Mouse (Mus musculus) heart, postnatal 4 days (tissue): ENCODE results near the gene Gnas. TPM values are rescaled to one million over a fixed set of nuclear protein-coding genes. Genes with fewer than 3 reads are reported as not detected.
"Not testable (repeated sequence)": the region's sequence is repeated elsewhere in the genome, so short reads cannot be mapped to it uniquely, and the experiment has no call there.

ENCODE experiments used
- DNase-seq: peaks from one replicate; pipeline ENCODE4 v3.0.0; 2021
- total RNA-seq, 2 experiments: library from RNA; stranded (reverse); gene quantifications; 2 replicates each; pipeline ENCODE4 v1.2.3; 2021

Gnas gene
- total RNA-seq, 2 experiments from 2014 or later = 1,794 to 1,822 TPM

GRCm38 (mm10) chr2:174328926-174329662 lies 45.0 kb downstream of the Gnas start:
- DNase-seq = peak; percentile 42

DNA sequence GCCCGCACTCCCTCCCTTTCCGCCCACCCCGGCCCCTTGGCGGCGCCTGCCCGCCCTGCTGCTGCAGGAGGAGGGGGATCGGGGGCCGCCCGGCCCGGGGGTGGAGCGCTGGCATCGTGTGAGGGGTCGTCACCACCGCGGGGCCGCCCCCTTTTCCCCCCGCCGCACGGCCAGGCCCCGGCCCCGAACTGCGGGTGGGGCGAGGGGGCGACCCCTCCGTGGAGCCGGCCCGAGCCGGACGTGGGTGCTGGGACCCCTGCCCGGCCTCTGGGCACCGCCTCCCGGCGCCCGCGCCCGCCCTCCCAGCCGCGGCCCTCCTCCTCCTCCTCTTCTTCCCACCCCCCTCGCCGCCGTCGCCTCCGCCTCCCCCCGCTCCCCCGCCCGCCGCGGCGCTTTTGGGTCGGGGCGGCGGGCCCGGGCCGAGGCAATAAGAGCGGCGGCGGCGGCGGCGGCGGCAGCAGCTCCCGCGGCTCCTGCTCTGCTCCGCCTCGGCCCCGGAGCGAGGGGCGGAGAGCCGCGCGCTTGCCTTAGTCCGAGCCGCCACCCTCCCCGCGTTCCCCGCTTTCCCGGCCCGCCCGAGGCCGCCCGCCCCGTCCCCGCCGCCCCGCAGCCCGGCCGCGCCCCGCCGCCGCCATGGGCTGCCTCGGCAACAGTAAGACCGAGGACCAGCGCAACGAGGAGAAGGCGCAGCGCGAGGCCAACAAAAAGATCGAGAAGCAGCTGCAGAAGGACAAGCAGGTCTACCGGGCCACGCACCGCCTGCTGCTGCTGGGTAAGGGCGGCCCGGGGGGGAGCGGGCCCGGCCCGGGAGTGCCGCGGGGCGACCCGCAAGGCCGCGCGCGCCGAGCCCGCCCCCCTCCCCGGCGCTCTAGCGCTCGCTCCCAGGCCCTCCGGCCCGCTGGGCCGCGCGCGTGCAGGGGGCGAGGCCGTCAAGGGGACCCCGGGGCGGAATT lies 45.8 kb downstream of the Gnas start:
- peak; percentile 90 for DNase-seq

DNA sequence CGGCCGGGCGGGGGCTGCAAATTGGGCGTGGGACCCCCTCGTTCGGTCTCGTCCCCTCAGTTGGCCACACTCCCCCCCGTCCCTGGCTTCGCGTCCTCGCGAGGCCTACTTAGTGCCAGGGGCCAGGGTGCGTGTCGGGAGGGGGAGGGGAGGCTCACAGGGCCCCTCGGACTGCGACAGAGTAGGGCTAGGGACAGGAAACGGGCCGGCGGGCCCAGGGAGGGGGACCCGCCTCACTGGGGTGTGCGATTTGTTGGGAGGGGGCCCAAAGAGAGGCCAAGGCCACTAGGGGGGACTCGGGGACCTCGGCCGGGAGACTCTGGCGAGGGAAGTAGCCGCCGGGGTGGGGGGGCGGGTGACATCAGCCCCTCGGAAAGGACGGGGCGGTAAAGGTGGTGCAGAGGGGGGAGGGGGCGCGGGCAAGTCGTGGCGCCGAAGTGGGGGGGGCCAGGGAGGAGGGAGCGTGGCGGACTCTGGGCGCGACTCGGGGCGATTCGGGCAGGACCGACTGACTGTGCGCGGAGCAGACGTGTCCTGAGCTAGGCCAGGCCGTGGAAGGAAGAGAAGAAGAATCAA lies 46.6 kb downstream of the Gnas start:
- peak; percentile 87 for DNase-seq

DNA sequence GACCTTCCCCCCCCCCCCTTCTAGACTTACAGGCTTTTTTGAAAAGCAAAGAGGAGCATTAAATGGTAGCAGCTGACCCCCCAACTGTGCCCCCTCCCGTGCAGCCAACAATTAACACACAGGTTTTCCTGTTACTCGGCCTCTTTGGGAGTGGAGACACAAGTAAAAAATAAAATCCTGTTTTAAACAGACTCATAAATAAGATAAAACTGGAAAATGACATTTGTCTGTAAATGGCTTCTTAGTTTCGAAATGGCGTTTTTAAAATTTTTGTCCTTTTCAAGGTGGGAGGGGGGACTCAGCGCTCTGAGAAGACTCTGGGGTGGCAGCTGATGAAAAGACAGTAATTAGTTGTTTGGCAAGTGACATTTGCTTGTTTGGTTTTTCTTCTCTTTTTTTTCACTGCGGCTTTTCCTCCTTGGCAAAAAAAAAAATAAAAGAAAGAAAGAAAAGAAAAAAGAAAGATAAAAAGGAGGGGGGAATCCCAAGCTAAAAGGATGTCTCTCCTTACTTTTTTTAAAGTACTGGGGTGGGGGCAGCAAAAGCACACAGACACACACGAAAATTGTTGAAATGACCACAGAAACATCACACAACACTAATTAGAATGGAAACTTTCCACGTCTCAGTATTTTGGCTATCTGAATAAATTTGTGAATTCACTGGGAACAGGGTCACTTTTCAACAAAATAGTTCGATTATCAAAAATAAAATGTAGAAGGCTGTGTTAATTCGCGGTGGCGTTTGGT lies 47.3 kb downstream of the Gnas start:
- no peak for DNase-seq

DNA sequence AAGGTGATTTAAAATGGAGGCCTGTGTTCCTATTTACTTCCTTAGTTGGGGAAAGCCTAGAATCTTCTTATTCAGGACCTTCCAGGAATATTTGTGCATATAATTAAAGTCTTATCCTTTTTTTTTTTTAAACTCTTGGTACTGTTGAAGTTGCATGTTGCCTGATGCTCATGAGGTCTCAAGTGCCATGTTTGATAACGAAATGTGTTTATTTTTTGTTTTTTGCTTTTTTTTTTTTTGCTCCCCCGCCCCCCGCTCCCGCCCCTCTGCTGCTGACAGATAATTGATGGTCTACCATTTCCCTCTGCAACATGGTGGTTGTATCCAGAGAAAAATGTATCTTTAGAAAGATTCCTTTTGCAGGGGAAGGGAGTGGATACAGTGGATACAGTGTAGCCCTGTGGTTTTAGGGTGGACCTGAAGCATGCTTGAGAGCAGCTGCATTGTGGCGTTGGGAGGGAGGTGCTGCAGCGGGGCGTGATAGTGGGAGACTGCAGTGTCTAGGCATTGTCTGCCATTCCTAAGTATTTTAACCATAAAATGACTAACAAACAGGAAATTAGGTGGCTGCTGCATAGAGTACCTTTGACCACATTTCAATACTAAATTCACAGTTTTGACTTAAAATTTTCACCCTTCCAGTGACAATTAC lies 49.2 kb downstream of the Gnas start:
- DNase-seq = no peak

GRCm38 (mm10) chr2:174334415-174334814 lies 50.3 kb downstream of the Gnas start:
- peak; percentile 48 for DNase-seq

GRCm38 (mm10) chr2:174337275-174337674 lies 53.2 kb downstream of the Gnas start:
- DNase-seq = no peak

- no peak for DNase-seq
Measured at GRCm38 (mm10) chr2:174339701-174340100, 55.6 kb downstream of the Gnas start.

- DNase-seq = no peak
Measured at GRCm38 (mm10) chr2:174340229-174340892, 56.2 kb downstream of the Gnas start.

- DNase-seq = no peak
Measured at GRCm38 (mm10) chr2:174340893-174341580, 56.9 kb downstream of the Gnas start.

DNA sequence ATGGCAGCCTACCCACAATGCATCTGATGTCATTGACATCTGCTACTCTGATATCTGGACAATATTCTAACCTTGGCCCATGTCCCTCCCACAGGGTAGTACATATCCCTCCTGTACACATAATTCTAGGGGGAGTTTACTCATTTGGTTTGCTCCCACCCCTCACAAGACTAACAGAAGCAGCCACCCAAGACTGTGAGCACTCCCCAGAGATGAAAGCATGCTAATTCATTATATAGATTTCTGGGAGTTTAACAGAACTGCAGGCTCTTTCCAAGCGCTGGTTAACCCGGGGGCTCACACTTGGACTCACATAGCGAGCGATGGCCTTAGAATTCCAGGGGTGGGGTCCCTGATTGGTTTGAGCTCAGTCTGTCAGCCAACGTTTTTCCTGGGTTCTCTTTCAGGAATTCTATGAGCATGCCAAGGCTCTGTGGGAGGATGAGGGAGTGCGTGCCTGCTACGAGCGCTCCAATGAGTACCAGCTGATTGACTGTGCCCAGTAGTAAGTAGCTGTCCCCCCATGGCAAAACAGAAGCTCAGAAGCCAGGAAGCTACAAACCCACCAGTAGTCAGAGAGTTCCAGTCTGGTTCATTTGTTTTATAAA lies 58.8 kb downstream of the Gnas start:
- DNase-seq = peak; percentile 18

GRCm38 (mm10) chr2:174343566-174343965 lies 59.4 kb downstream of the Gnas start:
- peak; percentile 12 for DNase-seq

- peak; percentile 92 for DNase-seq
Measured at GRCm38 (mm10) chr2:174344003-174344655, 60.0 kb downstream of the Gnas start.

GRCm38 (mm10) chr2:174344996-174345395 lies 60.9 kb downstream of the Gnas start:
- no peak for DNase-seq

- no peak for DNase-seq
Measured at GRCm38 (mm10) chr2:174346612-174346998, 62.5 kb downstream of the Gnas start, which contains the start of gene Gm20721. Gm20721 (minus strand) TSS chr2:174346712.

DNA sequence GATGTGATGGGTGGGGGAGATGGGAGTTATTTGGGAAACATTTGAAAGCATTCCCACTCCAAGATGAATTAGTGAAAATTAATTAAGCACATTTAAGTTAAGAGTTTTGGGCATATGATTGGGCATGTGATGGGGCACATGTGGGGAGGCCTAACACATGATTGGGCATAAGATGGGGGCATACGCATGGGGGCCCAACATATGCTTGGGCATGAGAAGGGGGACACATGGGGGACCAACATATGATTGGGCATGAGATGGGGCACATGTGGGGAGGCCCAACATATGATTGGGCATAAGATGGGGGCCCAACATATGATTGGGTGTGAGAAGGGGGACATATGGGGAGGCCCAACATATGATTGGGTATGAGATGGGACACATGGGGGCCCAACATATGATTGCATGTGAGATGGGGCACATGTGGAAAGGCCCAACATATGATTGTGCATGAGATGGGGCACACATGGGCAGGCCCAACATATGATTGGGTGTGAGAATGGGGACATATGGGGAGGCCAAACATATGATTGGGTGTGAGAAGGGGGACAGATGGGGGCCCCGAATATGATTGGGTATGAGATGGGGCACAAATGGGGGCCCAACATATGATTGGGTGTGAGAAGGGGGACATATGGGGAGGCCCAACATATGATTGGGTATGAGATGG lies 63.0 kb downstream of the Gnas start:
- DNase-seq = not testable (repeated sequence)

GRCm38 (mm10) chr2:174358516-174358915 lies 74.4 kb downstream of the Gnas start:
- DNase-seq = no peak

DNA sequence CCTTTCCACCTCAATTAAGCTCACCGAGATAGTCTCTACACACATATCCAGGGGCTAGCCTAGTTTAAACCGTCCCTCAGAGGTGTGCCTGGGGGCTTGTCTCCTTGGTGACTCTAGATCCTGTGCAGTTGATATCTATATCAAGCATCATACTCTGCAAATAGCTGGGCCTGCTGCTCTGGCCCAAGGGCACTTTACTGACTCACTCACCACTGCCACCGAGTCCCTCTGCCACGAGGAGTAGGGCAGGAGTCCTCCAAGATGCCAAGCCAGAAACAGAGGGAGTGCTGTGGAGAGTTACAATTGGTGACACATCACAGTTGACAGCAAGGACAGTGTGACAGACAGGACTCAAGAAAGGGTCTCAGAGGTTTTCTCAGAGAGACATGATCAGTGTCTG lies 75.5 kb downstream of the Gnas start:
- no peak for DNase-seq

GRCm38 (mm10) chr2:174366571-174366970 lies 82.5 kb downstream of the Gnas start:
- no peak for DNase-seq
